Mouse (Mus musculus): ENCODE measurements around the gene Tmem130. TPM values are rescaled to one million over a fixed set of nuclear protein-coding genes. Genes with fewer than 3 reads are reported as not detected.
A peak's percentile ranks its signal among the peaks of the same experiment; 100 is the strongest.

The Tmem130 gene
- 0.50 and 0.99 TPM in 2 replicates for polyA plus RNA-seq (2012; rRNA removed)

DNA sequence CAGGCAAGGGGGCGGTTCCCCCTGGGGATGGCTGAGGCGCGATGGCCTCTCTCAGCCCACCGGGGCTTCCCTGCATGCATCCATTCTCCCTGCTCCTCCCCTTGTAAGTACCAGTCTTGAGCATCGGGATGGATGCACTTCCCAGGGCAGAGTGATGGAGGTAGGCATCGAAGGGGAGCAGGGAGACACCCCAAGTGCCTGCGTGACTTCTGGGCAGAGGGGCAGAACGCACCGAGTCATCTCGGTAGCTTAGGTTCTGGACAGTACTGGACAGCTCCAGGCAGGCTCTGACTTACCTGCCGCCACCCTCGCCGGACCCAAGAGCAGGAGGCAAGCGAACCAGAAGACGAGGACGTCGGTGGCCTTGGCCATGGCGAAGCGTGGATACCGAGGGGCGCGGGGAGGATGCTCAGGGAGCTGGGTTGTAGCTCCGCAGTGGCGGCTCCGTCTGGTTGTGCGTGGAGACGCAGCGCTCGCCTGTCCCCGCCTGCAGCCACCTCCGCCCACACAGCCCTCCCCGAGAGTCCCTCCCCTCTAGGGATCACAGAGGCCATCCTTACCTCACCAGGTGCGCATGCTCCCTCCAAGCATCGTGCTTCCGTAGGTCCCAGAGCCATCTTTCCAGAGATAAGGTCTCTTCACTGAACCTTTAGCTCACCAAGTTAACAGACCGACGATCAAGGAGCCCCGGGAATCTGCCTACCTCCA is at the start of gene Tmem130:
Gene Tmem130 (minus strand): TSS at position 658 of the 708 bp plus-strand sequence.
- H3K4me3 ChIP-seq (ENCODE audit: low read depth, low read length), result peak within 1 kb of the TSS; percentile 42
- H3K27me3 ChIP-seq (ENCODE audit: control insufficient read depth, insufficient read depth, low read length), result peaks cover 8% of the 10 kb centered on the region; the same call in 1 of the 2 replicates
- H3K4me1 ChIP-seq (ENCODE audit: control insufficient read depth, insufficient read depth, insufficient read length, low read length), result peaks cover 5% of the 10 kb centered on the region
- TF ChIP-seq POLR2A (IDR thresholded peaks at IDR 0.05; ENCODE audit: low read depth, low read length) (no peak), CTCF (IDR thresholded peaks at IDR 0.05; ENCODE audit: extremely low read depth, insufficient read length, insufficient replicate concordance, low read depth, low read length) (no peak)
- H3K36me3 ChIP-seq (ENCODE audit: control insufficient read depth, insufficient read depth, low read length), result no peaks in the 10 kb centered on the region
- no peak within 1 kb of the TSS for H3K27ac ChIP-seq (ENCODE audit: insufficient read depth, low read depth, low read length)
- 2% methylated on average over 38 of the region's 38 CpGs for WGBS

DNA sequence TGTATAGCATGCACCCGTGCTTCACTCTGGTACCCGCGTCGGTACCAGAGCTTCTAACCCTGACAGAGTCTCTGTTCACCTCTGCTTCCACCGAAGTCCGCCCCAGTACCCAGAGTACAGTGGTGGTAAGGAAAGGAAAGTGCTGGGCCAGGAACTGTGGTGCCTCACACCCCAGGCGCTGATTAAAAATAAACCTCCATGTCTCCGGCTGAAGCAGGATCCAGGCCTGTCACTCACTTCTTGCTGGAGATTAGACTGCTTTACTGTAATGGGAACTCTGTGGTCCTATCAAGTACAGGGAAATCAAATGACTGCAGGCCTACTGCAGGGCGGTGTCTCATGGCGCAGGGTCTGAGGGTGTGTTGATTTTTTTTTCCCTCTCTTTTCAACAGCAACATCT is 45.3 kb upstream of the Tmem130 start:
- WGBS, result 95% methylated on average over 10 of the region's 10 CpGs
- TF ChIP-seq CTCF (IDR thresholded peaks at IDR 0.05; ENCODE audit: extremely low read depth, insufficient read length, insufficient replicate concordance, low read depth, low read length) (no peak), POLR2A (IDR thresholded peaks at IDR 0.05; ENCODE audit: low read depth, low read length) (no peak)
- no peaks in the 10 kb centered on the region for H3K27me3 ChIP-seq (ENCODE audit: control insufficient read depth, insufficient read depth, low read length)
- no peak overlapping the region for H3K4me3 ChIP-seq (ENCODE audit: low read depth, low read length)
- no peak overlapping the region for H3K27ac ChIP-seq (ENCODE audit: insufficient read depth, low read depth, low read length)
- peaks cover 77% of the 10 kb centered on the region for H3K36me3 ChIP-seq (ENCODE audit: control insufficient read depth, insufficient read depth, low read length)
- H3K4me1 ChIP-seq (ENCODE audit: control insufficient read depth, insufficient read depth, insufficient read length, low read length), result no peaks in the 10 kb centered on the region

DNA sequence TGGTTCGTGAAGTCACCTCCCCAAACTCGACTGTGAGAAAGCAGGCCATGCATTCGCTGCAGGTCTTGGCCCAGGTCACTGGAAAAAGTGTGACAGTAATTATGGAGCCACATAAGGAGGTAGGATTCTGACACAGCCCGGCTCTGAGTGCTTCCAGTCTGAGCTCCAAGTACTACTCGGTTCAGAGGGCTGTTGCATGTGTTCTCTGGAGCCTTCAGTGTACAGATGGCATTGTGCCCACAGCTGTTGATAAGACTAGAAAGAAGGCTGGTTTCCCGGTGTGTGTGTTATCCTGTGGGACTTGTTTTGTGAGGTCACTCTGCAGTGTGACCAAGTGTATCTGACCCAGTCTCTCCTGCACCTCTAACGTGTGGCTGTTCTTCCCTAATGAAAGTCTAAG is 42.6 kb upstream of the Tmem130 start:
- H3K4me1 ChIP-seq (ENCODE audit: control insufficient read depth, insufficient read depth, insufficient read length, low read length), result no peaks in the 10 kb centered on the region
- TF ChIP-seq CTCF (IDR thresholded peaks at IDR 0.05; ENCODE audit: extremely low read depth, insufficient read length, insufficient replicate concordance, low read depth, low read length) (no peak), POLR2A (IDR thresholded peaks at IDR 0.05; ENCODE audit: low read depth, low read length) (no peak)
- 67% methylated on average over 7 of the region's 7 CpGs for WGBS

GRCm38 (mm10) chr5:144803066-144803465 is 41.4 kb upstream of the Tmem130 start:
- TF ChIP-seq CTCF (IDR thresholded peaks at IDR 0.05; ENCODE audit: extremely low read depth, insufficient read length, insufficient replicate concordance, low read depth, low read length) (no peak), POLR2A (IDR thresholded peaks at IDR 0.05; ENCODE audit: low read depth, low read length) (no peak)
- 94% methylated on average over 8 of the region's 8 CpGs for WGBS
- Histone ChIP-seq H3K4me1 (ENCODE audit: control insufficient read depth, insufficient read depth, insufficient read length, low read length) (no peaks in the 10 kb centered on the region), H3K4me3 (ENCODE audit: low read depth, low read length) (no peak overlapping the region), H3K36me3 (ENCODE audit: control insufficient read depth, insufficient read depth, low read length) (peaks cover 87% of the 10 kb centered on the region), H3K27me3 (ENCODE audit: control insufficient read depth, insufficient read depth, low read length) (no peaks in the 10 kb centered on the region), H3K27ac (ENCODE audit: insufficient read depth, low read depth, low read length) (no peak overlapping the region)

More for the DNA sequence above, 42.6 kb upstream of the Tmem130 start:
- Histone ChIP-seq H3K4me3 (ENCODE audit: low read depth, low read length) (no peak overlapping the region), H3K27ac (ENCODE audit: insufficient read depth, low read depth, low read length) (no peak overlapping the region), H3K36me3 (ENCODE audit: control insufficient read depth, insufficient read depth, low read length) (peaks cover 82% of the 10 kb centered on the region), H3K27me3 (ENCODE audit: control insufficient read depth, insufficient read depth, low read length) (no peaks in the 10 kb centered on the region)

DNA sequence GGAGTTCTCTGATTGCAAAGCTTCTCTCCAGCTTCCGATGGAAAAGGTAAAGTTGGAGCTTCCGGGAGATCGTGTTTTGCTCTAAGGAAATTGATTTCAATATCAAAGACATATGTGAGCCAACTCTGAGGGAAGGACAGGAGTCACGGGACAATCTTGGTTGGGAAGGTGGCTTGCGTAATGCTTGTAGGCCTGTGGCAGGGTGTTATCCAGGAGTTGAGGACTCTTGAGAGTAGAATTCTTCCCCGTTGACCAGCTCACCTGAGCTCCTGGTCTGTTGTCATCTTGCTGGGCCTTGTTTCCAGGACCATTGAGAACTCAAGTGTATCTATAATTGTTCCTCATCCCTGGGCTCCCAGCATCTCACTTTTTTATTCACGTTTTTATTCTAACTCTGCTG is 35.5 kb upstream of the Tmem130 start:
- peaks cover 82% of the 10 kb centered on the region for H3K36me3 ChIP-seq (ENCODE audit: control insufficient read depth, insufficient read depth, low read length)
- H3K4me3 ChIP-seq (ENCODE audit: low read depth, low read length), result no peak overlapping the region
- no peak for TF ChIP-seq POLR2A (IDR thresholded peaks at IDR 0.05; ENCODE audit: low read depth, low read length)
- no peak for TF ChIP-seq CTCF (IDR thresholded peaks at IDR 0.05; ENCODE audit: extremely low read depth, insufficient read length, insufficient replicate concordance, low read depth, low read length)
- no peaks in the 10 kb centered on the region for H3K4me1 ChIP-seq (ENCODE audit: control insufficient read depth, insufficient read depth, insufficient read length, low read length)
- H3K27me3 ChIP-seq (ENCODE audit: control insufficient read depth, insufficient read depth, low read length), result no peaks in the 10 kb centered on the region
- WGBS, result 92% methylated on average over 7 of the region's 7 CpGs
- H3K27ac ChIP-seq (ENCODE audit: insufficient read depth, low read depth, low read length), result no peak overlapping the region

DNA sequence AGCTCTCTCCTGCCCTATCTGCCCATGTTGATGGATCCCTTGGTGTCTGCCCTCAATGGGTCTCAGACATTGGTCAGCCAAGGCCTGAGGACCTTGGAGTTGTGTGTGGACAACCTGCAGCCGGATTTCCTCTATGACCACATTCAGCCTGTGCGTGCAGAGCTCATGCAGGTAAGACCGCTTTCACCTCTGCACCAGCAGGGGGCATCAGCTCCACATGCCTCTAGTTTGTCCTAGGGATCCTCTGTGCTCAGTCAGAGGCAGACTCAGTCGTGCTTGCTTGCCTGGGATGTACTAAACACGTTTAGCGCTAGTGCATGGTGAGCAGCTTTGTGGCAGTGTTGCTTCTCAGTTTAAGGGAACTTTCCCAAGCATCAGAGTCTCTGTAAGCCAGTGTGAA is 33.1 kb upstream of the Tmem130 start:
- H3K4me3 ChIP-seq (ENCODE audit: low read depth, low read length), result no peak overlapping the region
- no peaks in the 10 kb centered on the region for H3K4me1 ChIP-seq (ENCODE audit: control insufficient read depth, insufficient read depth, insufficient read length, low read length)
- H3K36me3 ChIP-seq (ENCODE audit: control insufficient read depth, insufficient read depth, low read length), result peaks cover 81% of the 10 kb centered on the region
- H3K27ac ChIP-seq (ENCODE audit: insufficient read depth, low read depth, low read length), result no peak overlapping the region
- no peaks in the 10 kb centered on the region for H3K27me3 ChIP-seq (ENCODE audit: control insufficient read depth, insufficient read depth, low read length)
- 70% methylated on average over 6 of the region's 6 CpGs for WGBS
- TF ChIP-seq POLR2A (IDR thresholded peaks at IDR 0.05; ENCODE audit: low read depth, low read length), result no peak
- peak; percentile 47; the same call in 1 of the 2 replicates for TF ChIP-seq CTCF (IDR thresholded peaks at IDR 0.05; ENCODE audit: extremely low read depth, insufficient read length, insufficient replicate concordance, low read depth, low read length)

DNA sequence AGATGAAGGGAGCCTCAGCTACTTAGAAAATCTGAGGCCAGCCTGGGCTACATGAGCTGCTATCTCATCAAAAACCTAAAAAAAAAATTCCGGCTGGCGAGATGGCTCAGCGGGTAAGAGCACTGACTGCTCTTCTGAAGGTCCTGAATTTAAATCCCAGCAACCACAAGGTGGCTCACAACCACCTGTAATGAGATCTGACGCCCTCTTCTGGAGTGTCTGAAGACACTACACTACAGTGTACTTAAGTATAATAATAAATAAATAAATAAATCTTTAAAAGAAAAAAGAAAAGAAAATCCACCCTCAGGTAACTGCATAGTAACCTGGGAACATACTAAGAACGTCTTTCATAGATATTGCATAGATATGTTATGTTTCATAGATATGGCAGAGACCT is 31.8 kb upstream of the Tmem130 start:
- H3K4me3 ChIP-seq (ENCODE audit: low read depth, low read length), result no peak overlapping the region
- TF ChIP-seq CTCF (IDR thresholded peaks at IDR 0.05; ENCODE audit: extremely low read depth, insufficient read length, insufficient replicate concordance, low read depth, low read length) (no peak), POLR2A (IDR thresholded peaks at IDR 0.05; ENCODE audit: low read depth, low read length) (no peak)
- H3K27ac ChIP-seq (ENCODE audit: insufficient read depth, low read depth, low read length), result no peak overlapping the region
- peaks cover 81% of the 10 kb centered on the region for H3K36me3 ChIP-seq (ENCODE audit: control insufficient read depth, insufficient read depth, low read length)
- no peaks in the 10 kb centered on the region for H3K4me1 ChIP-seq (ENCODE audit: control insufficient read depth, insufficient read depth, insufficient read length, low read length)
- H3K27me3 ChIP-seq (ENCODE audit: control insufficient read depth, insufficient read depth, low read length), result no peaks in the 10 kb centered on the region
- WGBS, result 89% methylated on average over 5 of the region's 5 CpGs

All from small intestine, adult 2 months (tissue).